Mouse (Mus musculus): ENCODE measurements around the gene S1pr4. TPM values are rescaled to one million over a fixed set of nuclear protein-coding genes. Genes with fewer than 3 reads are reported as not detected.

Gene S1pr4
- 0.24 and 0.35 TPM in 2 replicates for polyA plus RNA-seq (2014; fragmentation: Nextera tagmentation; extraction: Ambion mirVana)

DNA sequence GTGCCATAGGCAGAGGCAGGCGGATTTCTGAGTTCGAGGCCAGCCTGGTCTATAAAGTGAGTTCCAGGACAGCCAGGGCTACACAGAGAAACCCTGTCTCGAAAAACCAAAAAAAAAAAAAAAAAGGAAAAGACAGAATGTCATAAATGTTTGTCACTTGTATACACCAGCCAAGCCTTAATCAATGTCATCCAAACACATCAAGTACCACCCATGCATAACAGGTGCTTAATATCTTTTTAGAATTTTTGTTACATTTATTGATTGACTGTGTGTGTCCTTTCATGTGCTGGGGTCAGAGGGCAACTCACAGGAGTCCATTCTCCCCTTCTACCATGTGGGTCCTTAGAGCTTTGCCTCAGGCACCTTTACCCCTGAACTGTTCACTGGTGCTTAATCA lies at the start of gene S1pr4:
S1pr4 (minus strand) TSS at position 101 of the 400 bp plus-strand sequence.
- peaks cover 11% of the 10 kb centered on the region for H3K27me3 ChIP-seq (ENCODE audit: control insufficient read depth, insufficient read depth, low read length)
- H3K9ac ChIP-seq (ENCODE audit: low read length) = no peak within 1 kb of the TSS
- no peak for ATAC-seq (ENCODE audit: insufficient number of reproducible peaks, insufficient read depth, low FRiP score, low read depth)
- H3K4me3 ChIP-seq (ENCODE audit: control insufficient read depth in 1 of 2, insufficient read depth in 1 of 2, low read depth in 1 of 2, low read length in 2 of 2) = no peak within 1 kb of the TSS
- no peak within 1 kb of the TSS for H3K4me2 ChIP-seq (ENCODE audit: low read length)
- 83% methylated on average over 3 of the region's 3 CpGs for WGBS
- H3K4me1 ChIP-seq (ENCODE audit: control insufficient read depth in 2 of 2, insufficient read depth in 2 of 2, low read length in 2 of 2) = peaks cover 5% of the 10 kb centered on the region in 2 experiments; a peak in 3 of 4 replicates
- no peak within 1 kb of the TSS for H3K27ac ChIP-seq (replicated peaks in 1 of 2; ENCODE audit: control insufficient read depth in 1 of 2, insufficient read depth in 1 of 2, low read depth in 2 of 2, low read length in 2 of 2)
- H3K36me3 ChIP-seq (ENCODE audit: control insufficient read depth, insufficient read depth, low read length) = no peaks in the 10 kb centered on the region
- no peaks in the 10 kb centered on the region for H3K9me3 ChIP-seq (ENCODE audit: control insufficient read depth, low read length)

DNA sequence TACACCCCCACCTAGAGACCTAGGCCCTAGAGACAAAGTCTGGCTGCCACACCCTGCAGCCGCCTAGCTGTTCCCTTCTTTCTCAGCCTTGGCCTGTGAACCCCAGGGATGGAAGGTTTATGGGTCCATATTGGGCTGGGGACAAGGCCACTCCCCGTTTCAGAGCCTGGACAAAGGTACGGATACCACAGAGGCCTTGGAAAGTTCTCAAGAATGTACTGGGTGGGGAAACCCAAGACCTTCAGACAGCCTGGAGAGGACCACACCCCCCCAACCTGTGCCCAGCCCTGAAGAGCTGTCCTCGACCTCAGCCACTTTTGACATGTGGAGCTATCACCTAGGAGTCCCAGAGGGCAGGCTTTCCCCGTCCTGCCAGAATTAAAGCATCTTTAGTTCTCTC lies 49.0 kb upstream of the S1pr4 start:
- no peak overlapping the region for H3K9ac ChIP-seq (ENCODE audit: low read length)
- 70% methylated on average over 5 of the region's 5 CpGs for WGBS
- no peak for ATAC-seq (ENCODE audit: insufficient number of reproducible peaks, insufficient read depth, low FRiP score, low read depth)
- H3K36me3 ChIP-seq (ENCODE audit: control insufficient read depth, insufficient read depth, low read length) = no peaks in the 10 kb centered on the region
- no peak overlapping the region for H3K4me3 ChIP-seq (ENCODE audit: control insufficient read depth in 1 of 2, insufficient read depth in 1 of 2, low read depth in 1 of 2, low read length in 2 of 2)
- H3K4me2 ChIP-seq (ENCODE audit: low read length) = no peak overlapping the region
- peaks cover 4 to 8% of the 10 kb centered on the region in 2 experiments for H3K4me1 ChIP-seq (ENCODE audit: control insufficient read depth in 2 of 2, insufficient read depth in 2 of 2, low read length in 2 of 2)
- no peaks in the 10 kb centered on the region for H3K27me3 ChIP-seq (ENCODE audit: control insufficient read depth, insufficient read depth, low read length)
- no peaks in the 10 kb centered on the region for H3K9me3 ChIP-seq (ENCODE audit: control insufficient read depth, low read length)
- H3K27ac ChIP-seq (replicated peaks in 1 of 2; ENCODE audit: control insufficient read depth in 1 of 2, insufficient read depth in 1 of 2, low read depth in 2 of 2, low read length in 2 of 2) = no peak overlapping the region

DNA sequence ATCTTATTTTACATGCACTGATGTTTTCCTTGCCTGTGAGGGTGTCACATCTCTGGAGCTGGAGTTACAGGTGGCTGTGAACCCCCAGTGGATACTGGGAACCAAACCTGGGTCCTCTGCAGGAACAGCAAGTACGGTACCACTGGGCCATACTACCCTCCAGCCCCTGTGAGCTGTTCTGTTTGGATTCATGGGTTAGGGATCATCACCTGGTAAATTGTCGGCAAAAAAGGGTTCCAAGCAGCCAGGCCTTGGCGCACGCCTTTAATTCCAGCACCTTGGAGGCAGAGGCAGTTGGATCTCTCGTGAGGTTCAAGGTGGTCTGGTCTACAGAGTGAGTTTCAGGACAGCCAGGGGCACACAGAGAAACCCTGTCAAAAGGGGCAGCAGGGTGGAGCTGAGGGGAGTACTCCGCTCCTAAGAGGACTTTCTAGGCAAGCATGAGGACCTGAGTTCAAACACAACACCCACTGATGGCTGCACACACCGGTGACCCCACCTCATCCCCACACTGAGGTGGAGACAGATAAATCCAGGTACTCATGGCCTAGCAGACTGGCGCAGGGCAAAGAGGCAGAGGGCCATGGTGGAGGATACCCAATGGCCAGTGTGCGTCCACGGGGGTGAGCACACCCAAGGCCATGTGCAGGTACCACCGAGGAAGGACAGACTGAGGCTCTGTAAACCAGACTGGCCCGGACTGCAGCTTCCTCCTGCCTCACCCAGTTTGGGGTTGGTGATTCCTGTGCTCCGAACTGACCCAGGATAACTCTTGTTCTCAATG lies 47.0 kb upstream of the S1pr4 start:
- H3K4me2 ChIP-seq (ENCODE audit: low read length) = no peak overlapping the region
- H3K4me1 ChIP-seq (ENCODE audit: control insufficient read depth in 2 of 2, insufficient read depth in 2 of 2, low read length in 2 of 2) = peaks cover 18 to 27% of the 10 kb centered on the region in 2 experiments
- no peak for ATAC-seq (ENCODE audit: insufficient number of reproducible peaks, insufficient read depth, low FRiP score, low read depth)
- no peaks in the 10 kb centered on the region for H3K9me3 ChIP-seq (ENCODE audit: control insufficient read depth, low read length)
- H3K27ac ChIP-seq (replicated peaks in 1 of 2; ENCODE audit: control insufficient read depth in 1 of 2, insufficient read depth in 1 of 2, low read depth in 2 of 2, low read length in 2 of 2) = no peak overlapping the region
- peak overlapping the region; percentile 40; the same call in 1 of the 2 replicates for H3K9ac ChIP-seq (ENCODE audit: low read length)
- H3K4me3 ChIP-seq (ENCODE audit: control insufficient read depth in 1 of 2, insufficient read depth in 1 of 2, low read depth in 1 of 2, low read length in 2 of 2) = no peak overlapping the region
- 88% methylated on average over 13 of the region's 13 CpGs for WGBS
- no peaks in the 10 kb centered on the region for H3K36me3 ChIP-seq (ENCODE audit: control insufficient read depth, insufficient read depth, low read length)
- H3K27me3 ChIP-seq (ENCODE audit: control insufficient read depth, insufficient read depth, low read length) = no peaks in the 10 kb centered on the region

DNA sequence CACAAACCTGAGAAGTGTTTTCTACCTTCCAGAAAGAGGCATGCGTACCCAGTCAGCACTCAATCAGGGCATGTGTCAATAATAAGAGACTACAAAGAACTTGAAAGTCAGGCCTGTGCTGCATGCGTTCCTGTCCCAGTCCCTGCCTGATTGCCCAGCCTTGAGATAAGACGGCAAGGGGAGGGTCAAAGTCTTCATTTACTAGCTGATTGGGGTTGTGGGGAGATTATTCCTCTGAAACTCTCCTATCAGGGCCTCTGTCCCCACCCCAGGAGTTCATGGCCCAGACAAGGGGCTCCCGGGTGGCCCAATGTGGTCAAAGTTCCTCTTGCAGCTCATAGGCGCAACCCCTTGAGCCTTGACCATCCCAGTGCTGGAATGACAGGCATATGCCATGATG lies 46.4 kb upstream of the S1pr4 start:
- no peaks in the 10 kb centered on the region for H3K27me3 ChIP-seq (ENCODE audit: control insufficient read depth, insufficient read depth, low read length)
- H3K4me2 ChIP-seq (ENCODE audit: low read length) = no peak overlapping the region
- H3K36me3 ChIP-seq (ENCODE audit: control insufficient read depth, insufficient read depth, low read length) = no peaks in the 10 kb centered on the region
- no peak overlapping the region for H3K27ac ChIP-seq (replicated peaks in 1 of 2; ENCODE audit: control insufficient read depth in 1 of 2, insufficient read depth in 1 of 2, low read depth in 2 of 2, low read length in 2 of 2)
- no peaks in the 10 kb centered on the region for H3K9me3 ChIP-seq (ENCODE audit: control insufficient read depth, low read length)
- H3K4me3 ChIP-seq (ENCODE audit: control insufficient read depth in 1 of 2, insufficient read depth in 1 of 2, low read depth in 1 of 2, low read length in 2 of 2) = no peak overlapping the region
- peaks cover 20 to 33% of the 10 kb centered on the region in 2 experiments for H3K4me1 ChIP-seq (ENCODE audit: control insufficient read depth in 2 of 2, insufficient read depth in 2 of 2, low read length in 2 of 2)
- peak overlapping the region; percentile 40 for H3K9ac ChIP-seq (ENCODE audit: low read length)
- ATAC-seq (ENCODE audit: insufficient number of reproducible peaks, insufficient read depth, low FRiP score, low read depth) = no peak
- 57% methylated on average over 5 of the region's 5 CpGs for WGBS

DNA sequence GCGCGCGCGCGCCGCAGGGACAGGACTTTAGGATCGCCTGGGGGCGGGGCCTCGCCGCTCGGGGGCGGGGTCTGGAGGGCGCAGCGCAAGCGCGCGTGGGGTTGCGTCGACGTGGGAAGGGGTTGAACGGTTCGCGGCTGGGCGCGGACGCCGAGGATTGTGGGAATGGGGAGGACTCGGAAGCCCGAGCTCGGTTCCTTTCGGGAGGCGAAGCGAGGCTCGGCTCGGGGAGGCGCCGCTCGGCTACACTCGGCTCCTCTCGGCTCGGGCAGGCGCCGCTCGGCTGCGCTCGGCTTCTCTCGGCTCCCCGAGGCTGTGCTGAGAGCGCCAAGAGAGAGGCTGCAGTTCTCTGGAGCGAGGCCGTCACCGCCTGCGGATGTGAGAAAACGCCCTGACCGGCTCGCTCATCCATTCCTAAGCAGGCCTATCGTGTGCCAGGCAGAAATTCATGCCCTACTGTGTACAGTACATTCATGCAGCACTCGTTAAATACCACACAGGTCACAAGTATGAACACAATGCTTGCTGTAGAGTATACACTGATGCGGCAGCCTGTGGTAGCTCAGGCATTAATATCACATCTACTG lies 45.3 kb upstream of the S1pr4 start, which contains the start of gene Gna11:
Gna11 (minus strand) TSS at position 30 of the 587 bp plus-strand sequence.
- no peaks in the 10 kb centered on the region for H3K36me3 ChIP-seq (ENCODE audit: control insufficient read depth, insufficient read depth, low read length)
- H3K27ac ChIP-seq (replicated peaks in 1 of 2; ENCODE audit: control insufficient read depth in 1 of 2, insufficient read depth in 1 of 2, low read depth in 2 of 2, low read length in 2 of 2) = peak within 1 kb of the TSS; percentile 58 to 75
- no peaks in the 10 kb centered on the region for H3K27me3 ChIP-seq (ENCODE audit: control insufficient read depth, insufficient read depth, low read length)
- peaks cover 20 to 34% of the 10 kb centered on the region in 2 experiments for H3K4me1 ChIP-seq (ENCODE audit: control insufficient read depth in 2 of 2, insufficient read depth in 2 of 2, low read length in 2 of 2)
- peak within 1 kb of the TSS; percentile 80 to 97 for H3K4me3 ChIP-seq (ENCODE audit: control insufficient read depth in 1 of 2, insufficient read depth in 1 of 2, low read depth in 1 of 2, low read length in 2 of 2)
- peak within 1 kb of the TSS; percentile 93 for H3K9ac ChIP-seq (ENCODE audit: low read length)
- WGBS = 2% methylated on average over 56 of the region's 59 CpGs
- ATAC-seq (ENCODE audit: insufficient number of reproducible peaks, insufficient read depth, low FRiP score, low read depth) = peak; percentile 96
- peak within 1 kb of the TSS; percentile 98 for H3K4me2 ChIP-seq (ENCODE audit: low read length)
- no peaks in the 10 kb centered on the region for H3K9me3 ChIP-seq (ENCODE audit: control insufficient read depth, low read length)

DNA sequence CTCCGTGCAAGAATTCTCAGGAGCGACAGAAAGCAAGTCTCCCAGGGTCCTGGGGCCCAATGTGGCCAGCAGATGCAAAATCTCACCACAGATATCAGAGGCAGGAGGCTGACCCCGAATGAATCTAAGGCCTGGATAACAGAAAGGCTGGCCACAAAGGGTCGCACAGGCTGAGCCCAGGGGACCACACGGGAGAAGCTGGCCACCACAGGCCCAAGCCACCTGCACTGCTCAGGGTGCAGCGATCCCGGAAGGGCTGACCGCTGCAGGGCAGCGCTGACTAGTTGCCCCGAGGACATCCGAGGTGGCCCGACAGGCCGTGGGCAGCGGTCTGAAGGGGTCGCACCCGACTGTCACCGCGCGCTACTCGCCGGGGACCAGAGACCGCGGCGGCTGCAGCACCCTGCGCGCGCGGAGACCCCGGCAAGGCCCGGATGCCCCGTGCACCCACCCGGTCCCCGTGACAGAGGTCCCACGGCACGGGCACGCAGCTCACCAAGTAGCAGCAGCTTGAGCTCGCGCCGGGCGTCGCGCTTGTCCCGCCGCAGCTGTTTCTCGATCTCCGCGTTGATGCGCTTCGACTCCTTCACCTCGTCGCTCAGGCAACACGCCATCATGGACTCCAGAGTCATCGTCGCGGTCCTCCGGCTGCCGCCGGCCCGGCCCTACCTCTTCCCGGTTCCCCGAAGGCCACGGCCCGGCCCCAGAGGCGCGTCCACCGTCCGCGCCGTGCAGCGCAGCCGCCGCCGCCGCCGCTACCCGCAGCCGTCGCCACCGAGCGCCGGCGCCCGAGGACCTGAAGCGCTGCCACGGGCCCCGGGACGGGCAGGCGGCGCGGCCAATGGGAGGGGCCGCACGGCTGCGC lies 44.6 kb upstream of the S1pr4 start:
- peak overlapping the region; percentile 98 for H3K4me2 ChIP-seq (ENCODE audit: low read length)
- no peaks in the 10 kb centered on the region for H3K27me3 ChIP-seq (ENCODE audit: control insufficient read depth, insufficient read depth, low read length)
- peak overlapping the region; percentile 93 for H3K9ac ChIP-seq (ENCODE audit: low read length)
- peaks cover 20 to 34% of the 10 kb centered on the region in 2 experiments for H3K4me1 ChIP-seq (ENCODE audit: control insufficient read depth in 2 of 2, insufficient read depth in 2 of 2, low read length in 2 of 2)
- H3K9me3 ChIP-seq (ENCODE audit: control insufficient read depth, low read length) = no peaks in the 10 kb centered on the region
- no peaks in the 10 kb centered on the region for H3K36me3 ChIP-seq (ENCODE audit: control insufficient read depth, insufficient read depth, low read length)
- ATAC-seq (ENCODE audit: insufficient number of reproducible peaks, insufficient read depth, low FRiP score, low read depth) = no peak
- H3K27ac ChIP-seq (replicated peaks in 1 of 2; ENCODE audit: control insufficient read depth in 1 of 2, insufficient read depth in 1 of 2, low read depth in 2 of 2, low read length in 2 of 2) = peak overlapping the region in 1 of 2 experiments; percentile 75; a peak in 3 of 4 replicates
- WGBS = under 1% methylated on average over 91 of the region's 93 CpGs
- H3K4me3 ChIP-seq (ENCODE audit: control insufficient read depth in 1 of 2, insufficient read depth in 1 of 2, low read depth in 1 of 2, low read length in 2 of 2) = peak overlapping the region; percentile 80 to 97

DNA sequence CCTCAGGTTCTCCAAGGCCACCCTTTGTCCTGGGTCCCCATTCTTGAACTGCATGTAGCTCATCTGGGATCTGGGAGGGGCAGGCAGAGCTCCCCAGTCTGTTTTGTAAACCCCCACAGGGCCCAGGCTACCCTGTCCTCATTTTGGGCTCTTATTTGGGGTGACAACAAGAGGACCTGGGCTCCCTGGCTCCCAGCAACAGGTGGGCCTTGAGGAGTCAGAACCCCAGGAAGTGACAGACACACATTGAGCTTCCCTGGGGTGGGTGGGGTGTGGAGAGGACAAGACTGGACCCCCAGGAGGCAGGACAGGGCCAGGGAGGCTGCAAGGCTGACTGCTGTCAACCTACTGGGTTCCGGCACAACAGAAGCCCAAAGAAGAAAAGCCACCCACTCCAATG lies 43.7 kb upstream of the S1pr4 start:
- Histone ChIP-seq H3K4me1 (ENCODE audit: control insufficient read depth in 2 of 2, insufficient read depth in 2 of 2, low read length in 2 of 2) (peaks cover 20 to 34% of the 10 kb centered on the region in 2 experiments), H3K27ac (replicated peaks in 1 of 2; ENCODE audit: control insufficient read depth in 1 of 2, insufficient read depth in 1 of 2, low read depth in 2 of 2, low read length in 2 of 2) (no peak overlapping the region), H3K9ac (ENCODE audit: low read length) (peak overlapping the region; percentile 93), H3K4me2 (ENCODE audit: low read length) (peak overlapping the region; percentile 98), H3K9me3 (ENCODE audit: control insufficient read depth, low read length) (no peaks in the 10 kb centered on the region), H3K36me3 (ENCODE audit: control insufficient read depth, insufficient read depth, low read length) (0 out of 2 replicates have a peak, but pooled peaks cover 4% of the 10 kb centered on the region), H3K4me3 (ENCODE audit: control insufficient read depth in 1 of 2, insufficient read depth in 1 of 2, low read depth in 1 of 2, low read length in 2 of 2) (peak overlapping the region; percentile 80 to 97), H3K27me3 (ENCODE audit: control insufficient read depth, insufficient read depth, low read length) (no peaks in the 10 kb centered on the region)
- no peak for ATAC-seq (ENCODE audit: insufficient number of reproducible peaks, insufficient read depth, low FRiP score, low read depth)
- 77% methylated on average over 1 of the region's 1 CpGs for WGBS
